Mouse (Mus musculus) lung, embryonic 15.5 days (tissue): ENCODE data around the gene Serpina1f. TPM values are rescaled to one million over a fixed set of nuclear protein-coding genes. Genes with fewer than 3 reads are reported as not detected.
"Not testable (repeated sequence)": the region's sequence is repeated elsewhere in the genome, so short reads cannot be mapped to it uniquely, and the experiment has no call there.

ENCODE experiments used
- ATAC-seq: fragments of 200-750 bp; cut with Nextera tagmentation; 2 replicates; pipeline ENCODE4 v1.8.0; 2017; ENCODE audit warnings: moderate number of reproducible peaks, borderline replicate concordance; ENCODE audit not compliant: low FRiP score, low TSS enrichment; ENCODE audit errors: extremely low read depth
- H3K27ac ChIP-seq: fragments of 300-500 bp; sonication (generic); 2 replicates; pipeline ENCODE4 v1.5.1; 2015; ENCODE audit warnings: moderate library complexity, mild to moderate bottlenecking, inconsistent platforms
- H3K27me3 ChIP-seq: fragments of 300-500 bp; sonication (generic); 2 replicates; pipeline ENCODE4 v1.6.1; 2015; ENCODE audit warnings: inconsistent platforms
- H3K36me3 ChIP-seq: fragments of 300-500 bp; sonication (generic); 2 replicates; pipeline ENCODE4 v1.6.1; 2015; ENCODE audit warnings: inconsistent platforms
- H3K4me1 ChIP-seq: fragments of 300-500 bp; sonication (generic); 2 replicates; pipeline ENCODE4 v1.6.1; 2015; ENCODE audit warnings: inconsistent platforms
- H3K4me2 ChIP-seq: fragments of 300-500 bp; sonication (generic); 2 replicates; pipeline ENCODE4 v1.6.1; 2015; ENCODE audit warnings: inconsistent platforms, mild to moderate bottlenecking, moderate library complexity
- H3K4me3 ChIP-seq: fragments of 300-500 bp; sonication (generic); 2 replicates; pipeline ENCODE4 v1.5.1; 2015; ENCODE audit warnings: mild to moderate bottlenecking, inconsistent platforms
- H3K9ac ChIP-seq: fragments of 300-500 bp; sonication (generic); 2 replicates; pipeline ENCODE4 v1.6.1; 2015; ENCODE audit warnings: inconsistent platforms
- H3K9me3 ChIP-seq: fragments of 300-500 bp; sonication (generic); 2 replicates; pipeline ENCODE4 v1.6.1; 2016; ENCODE audit warnings: inconsistent platforms
- WGBS: fragments of 180-500 bp; shearing (Covaris S2); methylation state at CpG from one replicate; pipeline ENCODE4 v1.1.7; 2015; 5-methylcytosine and 5-hydroxymethylcytosine counted together
- polyA plus RNA-seq: library from polyadenylated mRNA; unstranded; fragments of >200 nt; fragmentation: Nextera tagmentation; extraction: Ambion mirVana; gene quantifications from 2 replicates; pipeline ENCODE4 v1.2.1, GENCODE M21; 2015

The Serpina1f gene
- polyA plus RNA-seq, 1 experiment from 2014 or later = not detected

GRCm38 (mm10) chr12:103685386-103685785 lies 9.9 kb downstream of the Serpina1f start:
- ATAC-seq = no peak
- H3K9me3 ChIP-seq = no peaks in the 10 kb centered on the region
- no peak overlapping the region for H3K4me2 ChIP-seq
- no peak overlapping the region for H3K27ac ChIP-seq
- WGBS = 17% methylated on average over 3 of the region's 3 CpGs
- no peaks in the 10 kb centered on the region for H3K4me1 ChIP-seq
- no peak overlapping the region for H3K4me3 ChIP-seq
- no peaks in the 10 kb centered on the region for H3K36me3 ChIP-seq
- no peaks in the 10 kb centered on the region for H3K27me3 ChIP-seq
- no peak overlapping the region for H3K9ac ChIP-seq

GRCm38 (mm10) chr12:103683775-103684174 lies 11.6 kb downstream of the Serpina1f start:
- Histone ChIP-seq H3K9ac (no peak overlapping the region), H3K4me3 (no peak overlapping the region), H3K4me1 (no peaks in the 10 kb centered on the region), H3K4me2 (no peak overlapping the region), H3K36me3 (no peaks in the 10 kb centered on the region), H3K27ac (no peak overlapping the region), H3K9me3 (no peaks in the 10 kb centered on the region), H3K27me3 (no peaks in the 10 kb centered on the region)
- WGBS = 33% methylated on average over 4 of the region's 4 CpGs
- no peak for ATAC-seq

GRCm38 (mm10) chr12:103681739-103682138 lies 13.6 kb downstream of the Serpina1f start:
- H3K36me3 ChIP-seq = no peaks in the 10 kb centered on the region
- ATAC-seq = no peak
- no peaks in the 10 kb centered on the region for H3K4me1 ChIP-seq
- H3K27ac ChIP-seq = no peak overlapping the region
- no peaks in the 10 kb centered on the region for H3K27me3 ChIP-seq
- no peak overlapping the region for H3K9ac ChIP-seq
- H3K4me2 ChIP-seq = no peak overlapping the region
- no peaks in the 10 kb centered on the region for H3K9me3 ChIP-seq
- no peak overlapping the region for H3K4me3 ChIP-seq
- 44% methylated on average over 2 of the region's 2 CpGs for WGBS

- Histone ChIP-seq H3K9me3 (no peaks in the 10 kb centered on the region), H3K27ac (no peak overlapping the region), H3K36me3 (no peaks in the 10 kb centered on the region), H3K4me1 (no peaks in the 10 kb centered on the region), H3K4me2 (no peak overlapping the region), H3K27me3 (no peaks in the 10 kb centered on the region), H3K9ac (no peak overlapping the region), H3K4me3 (no peak overlapping the region)
- 73% methylated on average over 2 of the region's 2 CpGs for WGBS
- no peak for ATAC-seq
Measured at GRCm38 (mm10) chr12:103681169-103681568, 14.2 kb downstream of the Serpina1f start.

GRCm38 (mm10) chr12:103679853-103680252 lies 15.5 kb downstream of the Serpina1f start:
- H3K9ac ChIP-seq, H3K4me1 ChIP-seq, H3K36me3 ChIP-seq, ATAC-seq, H3K27ac ChIP-seq, H3K4me2 ChIP-seq, H3K4me3 ChIP-seq, H3K27me3 ChIP-seq, H3K9me3 ChIP-seq: not testable (repeated sequence)
- WGBS = 94% methylated on average over 1 of the region's 1 CpGs

- Histone ChIP-seq H3K4me1 (0 out of 2 replicates have a peak, but pooled peaks cover 3% of the 10 kb centered on the region), H3K9ac (no peak within 1 kb of the TSS), H3K27ac (no peak within 1 kb of the TSS), H3K27me3 (no peaks in the 10 kb centered on the region), H3K36me3 (no peaks in the 10 kb centered on the region), H3K4me2 (no peak within 1 kb of the TSS), H3K4me3 (no peak within 1 kb of the TSS), H3K9me3 (no peaks in the 10 kb centered on the region)
- WGBS = 92% methylated on average over 1 of the region's 1 CpGs
- ATAC-seq = no peak
Measured at GRCm38 (mm10) chr12:103676039-103676438, 19.3 kb downstream of the Serpina1f start, which contains the start of gene Serpina16. Serpina16 (minus strand) TSS chr12:103676139.

DNA sequence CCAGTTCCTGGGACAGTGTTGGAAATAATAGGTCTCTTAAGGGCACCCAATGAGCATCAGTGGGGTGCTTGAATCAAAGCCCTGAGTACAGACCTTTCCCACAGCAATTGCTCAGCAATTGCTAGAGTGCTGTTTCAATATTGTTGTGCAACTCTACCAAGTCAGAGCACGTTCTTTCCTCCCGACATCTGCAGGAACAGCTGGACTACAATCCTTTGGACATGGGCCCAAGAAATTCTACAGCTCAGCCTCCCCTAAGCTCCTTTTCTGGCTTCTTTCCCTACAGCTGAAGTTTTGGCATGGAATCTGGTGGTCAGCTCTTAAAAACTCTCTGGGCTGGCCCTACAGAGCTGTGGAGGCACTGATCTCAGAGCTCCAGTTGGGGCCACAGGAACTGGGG lies 22.1 kb downstream of the Serpina1f start:
- Histone ChIP-seq H3K9ac (no peak overlapping the region), H3K4me2 (no peak overlapping the region), H3K27me3 (no peaks in the 10 kb centered on the region), H3K4me3 (no peak overlapping the region), H3K9me3 (no peaks in the 10 kb centered on the region), H3K4me1 (0 out of 2 replicates have a peak, but pooled peaks cover 11% of the 10 kb centered on the region), H3K36me3 (no peaks in the 10 kb centered on the region), H3K27ac (no peak overlapping the region)
- peak; percentile 41; the same call in 1 of the 2 replicates for ATAC-seq
- WGBS = 47% methylated on average over 2 of the region's 2 CpGs

DNA sequence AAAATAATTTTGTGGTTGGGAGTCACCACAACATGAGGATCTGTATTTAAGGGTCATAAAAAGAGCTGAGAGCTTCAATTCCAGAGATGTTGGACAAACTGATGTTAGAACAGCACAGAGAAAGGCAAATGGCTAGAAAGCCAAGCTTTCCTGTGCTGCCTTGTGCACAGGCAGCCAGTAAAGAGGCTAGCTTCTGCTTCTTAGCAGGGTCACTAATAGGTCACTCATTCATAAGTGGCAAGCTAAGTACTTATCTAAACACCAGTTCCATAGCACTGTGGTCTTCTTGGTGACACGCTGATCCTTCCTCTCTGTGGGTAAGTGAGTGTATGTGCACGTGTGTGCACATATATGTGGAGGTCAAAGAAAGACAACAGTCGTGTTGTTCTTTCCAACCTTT lies 23.8 kb downstream of the Serpina1f start:
- H3K4me2 ChIP-seq = no peak overlapping the region

DNA sequence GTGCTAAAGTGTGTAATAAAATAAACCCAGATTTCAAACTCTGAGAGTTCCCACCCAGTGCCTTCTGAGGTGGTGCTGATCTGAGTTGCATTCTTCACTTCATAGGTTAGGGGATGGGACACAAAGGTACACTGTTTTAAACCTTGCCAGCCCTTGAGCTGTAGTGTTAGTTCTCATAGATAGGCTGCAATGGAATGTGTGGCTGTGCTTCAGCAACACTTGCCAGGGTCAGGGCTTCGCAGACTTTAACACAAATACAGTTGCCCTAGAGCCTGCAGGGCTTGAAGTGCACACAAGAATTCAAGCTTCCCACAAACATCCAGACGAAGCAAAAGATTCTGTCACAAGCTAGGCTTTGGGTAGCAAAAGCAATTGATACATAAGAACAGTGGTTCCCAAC lies 24.4 kb downstream of the Serpina1f start:
- Histone ChIP-seq H3K36me3 (no peaks in the 10 kb centered on the region), H3K4me1 (0 out of 2 replicates have a peak, but pooled peaks cover 11% of the 10 kb centered on the region), H3K9me3 (no peaks in the 10 kb centered on the region), H3K4me3 (no peak overlapping the region), H3K4me2 (no peak overlapping the region), H3K9ac (no peak overlapping the region), H3K27ac (peak overlapping the region; percentile 82), H3K27me3 (no peaks in the 10 kb centered on the region)
- ATAC-seq = peak; percentile 81
- WGBS = 28% methylated on average over 2 of the region's 2 CpGs

More for the DNA sequence above, 23.8 kb downstream of the Serpina1f start:
- Histone ChIP-seq H3K9ac (no peak overlapping the region), H3K4me1 (0 out of 2 replicates have a peak, but pooled peaks cover 11% of the 10 kb centered on the region), H3K36me3 (no peaks in the 10 kb centered on the region), H3K27me3 (no peaks in the 10 kb centered on the region), H3K4me3 (no peak overlapping the region), H3K27ac (peak overlapping the region; percentile 82), H3K9me3 (no peaks in the 10 kb centered on the region)
- 56% methylated on average over 3 of the region's 3 CpGs for WGBS
- peak; percentile 52 for ATAC-seq

GRCm38 (mm10) chr12:103670344-103670743 lies 25.0 kb downstream of the Serpina1f start:
- Histone ChIP-seq H3K27me3 (no peaks in the 10 kb centered on the region), H3K9ac (no peak overlapping the region), H3K4me2 (no peak overlapping the region), H3K9me3 (no peaks in the 10 kb centered on the region), H3K4me1 (0 out of 2 replicates have a peak, but pooled peaks cover 11% of the 10 kb centered on the region), H3K36me3 (no peaks in the 10 kb centered on the region), H3K27ac (peak overlapping the region; percentile 82), H3K4me3 (no peak overlapping the region)
- no peak for ATAC-seq
- 56% methylated on average over 5 of the region's 5 CpGs for WGBS

DNA sequence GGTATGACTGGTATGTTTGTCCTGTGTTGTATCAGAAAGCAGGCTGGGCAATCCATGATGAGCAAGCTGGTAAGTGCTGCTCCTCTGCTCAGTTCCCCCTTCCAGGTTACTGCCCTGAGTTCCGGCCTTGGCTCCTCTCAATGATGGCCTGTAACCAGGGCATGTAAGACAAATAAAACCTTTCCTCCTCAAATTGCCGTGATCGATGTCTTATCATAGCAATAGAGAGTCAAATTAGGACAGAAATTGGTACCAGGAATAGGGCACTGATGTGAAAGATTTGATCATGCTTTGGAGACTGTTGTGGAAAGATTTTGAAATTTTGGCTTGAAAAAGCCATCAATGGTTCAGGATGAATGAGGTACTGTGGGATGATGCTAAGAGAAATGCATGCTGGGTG lies 30.0 kb downstream of the Serpina1f start:
- Histone ChIP-seq H3K4me2 (no peak overlapping the region), H3K9ac (no peak overlapping the region), H3K27me3 (no peaks in the 10 kb centered on the region), H3K4me3 (no peak overlapping the region), H3K36me3 (no peaks in the 10 kb centered on the region), H3K4me1 (0 out of 2 replicates have a peak, but pooled peaks cover 6% of the 10 kb centered on the region), H3K27ac (no peak overlapping the region), H3K9me3 (no peaks in the 10 kb centered on the region)
- ATAC-seq = no peak
- WGBS = 82% methylated on average over 3 of the region's 3 CpGs

DNA sequence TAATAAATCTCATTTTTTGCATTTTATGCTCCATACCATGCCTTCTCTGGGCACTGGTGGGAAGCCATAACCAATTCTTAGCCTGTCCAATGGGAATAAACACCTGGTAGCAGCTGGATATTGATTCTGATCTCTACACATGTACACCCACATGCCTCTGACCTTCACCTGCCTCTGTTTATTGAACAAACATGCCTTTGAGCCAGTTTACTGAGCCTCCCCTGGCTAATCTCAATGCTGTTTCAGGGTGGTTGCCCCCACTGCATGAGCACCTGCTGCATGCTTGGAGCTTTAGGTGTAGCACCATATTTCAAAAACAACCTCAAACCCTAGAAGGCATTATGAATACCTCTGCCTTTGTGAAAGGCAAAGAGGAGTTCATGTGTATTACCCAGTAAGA lies 33.3 kb downstream of the Serpina1f start:
- not testable (repeated sequence) for H3K27ac ChIP-seq, H3K9me3 ChIP-seq, H3K4me1 ChIP-seq, H3K36me3 ChIP-seq, H3K4me3 ChIP-seq, H3K27me3 ChIP-seq, H3K9ac ChIP-seq, ATAC-seq, H3K4me2 ChIP-seq

- no peak overlapping the region for H3K4me2 ChIP-seq
- no peak overlapping the region for H3K4me3 ChIP-seq
- no peak for ATAC-seq
- WGBS = 83% methylated on average over 5 of the region's 5 CpGs
- no peaks in the 10 kb centered on the region for H3K27me3 ChIP-seq
- no peak overlapping the region for H3K27ac ChIP-seq
- no peak overlapping the region for H3K9ac ChIP-seq
- peaks cover 6% of the 10 kb centered on the region; the same call in 1 of the 2 replicates for H3K4me1 ChIP-seq
- H3K9me3 ChIP-seq = no peaks in the 10 kb centered on the region
- H3K36me3 ChIP-seq = no peaks in the 10 kb centered on the region
Measured at GRCm38 (mm10) chr12:103660076-103660475, 35.3 kb downstream of the Serpina1f start.
